Mouse (Mus musculus) frontal cortex, postnatal 36 days (tissue): ENCODE measurements around the gene Pth2.
"Not testable (repeated sequence)": the region's sequence is repeated elsewhere in the genome, so short reads cannot be mapped to it uniquely, and the experiment has no call there.

Source experiments
- DNase-seq, 2 experiments: peaks; one replicate each; pipeline ENCODE4 v3.0.0; 2022; ENCODE audit warnings: low spot score in 2 of 2

The Pth2 gene

DNA sequence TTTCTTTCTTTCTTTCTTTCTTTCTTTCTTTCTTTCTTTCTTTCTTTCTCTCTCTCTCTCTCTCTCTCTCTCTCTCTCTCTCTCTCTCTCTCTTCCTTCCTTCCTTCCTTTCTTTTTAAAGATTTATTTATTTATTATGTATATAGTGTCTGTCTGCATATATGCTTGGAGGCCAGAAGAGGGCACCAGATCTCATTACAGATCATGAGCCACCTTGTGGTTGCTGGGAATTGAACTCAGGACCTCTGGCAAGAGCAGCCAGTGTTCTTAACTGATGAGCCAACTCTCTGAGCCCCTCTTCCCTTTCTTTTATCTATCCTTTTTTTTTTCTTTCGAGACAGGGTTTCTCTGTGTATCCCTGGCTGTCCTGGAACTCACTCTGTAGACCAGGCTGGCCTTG lies 7.0 kb upstream of the Pth2 start:
- not testable (repeated sequence) for DNase-seq

DNA sequence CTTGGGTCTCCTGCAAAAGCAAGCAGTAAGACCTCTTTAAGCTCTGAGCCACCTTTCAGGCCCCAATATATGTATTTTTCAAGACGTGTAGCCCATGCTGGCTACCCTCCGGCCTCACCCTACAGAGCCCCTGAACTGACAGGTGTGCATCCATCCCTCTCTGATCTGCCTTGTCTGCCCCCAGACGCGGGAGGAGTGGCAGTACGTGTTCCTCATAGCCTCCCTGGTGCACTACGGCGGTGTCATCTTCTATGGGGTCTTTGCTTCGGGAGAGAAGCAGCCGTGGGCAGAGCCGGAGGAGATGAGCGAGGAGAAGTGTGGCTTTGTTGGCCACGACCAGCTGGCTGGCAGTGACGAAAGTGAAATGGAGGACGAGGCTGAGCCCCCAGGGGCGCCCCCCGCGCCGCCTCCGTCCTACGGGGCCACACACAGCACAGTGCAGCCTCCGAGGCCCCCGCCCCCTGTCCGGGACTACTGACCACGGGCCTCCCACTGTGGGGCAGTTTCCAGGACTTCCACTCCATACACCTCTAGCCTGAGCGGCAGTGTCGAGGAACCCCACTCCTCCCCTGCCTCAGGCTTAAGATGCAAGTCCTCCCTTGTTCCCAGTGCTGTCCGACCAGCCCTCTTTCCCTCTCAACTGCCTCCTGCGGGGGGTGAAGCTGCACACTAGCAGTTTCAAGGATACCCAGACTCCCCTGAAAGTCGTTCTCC lies 6.1 kb upstream of the Pth2 start:
- DNase-seq = no peak

DNA sequence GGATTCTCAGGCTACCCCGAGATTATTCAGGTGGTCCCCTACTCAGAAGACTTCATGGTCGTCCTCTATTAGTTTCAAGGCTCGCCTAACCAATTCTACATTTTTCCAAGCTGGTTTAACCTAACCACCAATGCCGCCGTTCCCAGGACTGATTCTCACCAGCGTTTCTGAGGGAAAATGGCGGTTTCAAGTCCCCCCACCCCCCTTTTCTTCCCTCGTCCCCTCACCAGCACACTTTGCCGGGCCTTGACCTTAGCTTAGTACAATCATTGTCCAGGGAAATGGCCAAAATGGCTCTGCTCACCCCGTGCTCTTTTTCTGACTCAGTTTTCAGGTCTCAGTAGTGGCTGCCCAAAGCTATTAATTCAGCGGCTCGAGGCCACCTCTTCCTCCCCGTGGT lies 5.4 kb upstream of the Pth2 start:
- DNase-seq = no peak

DNA sequence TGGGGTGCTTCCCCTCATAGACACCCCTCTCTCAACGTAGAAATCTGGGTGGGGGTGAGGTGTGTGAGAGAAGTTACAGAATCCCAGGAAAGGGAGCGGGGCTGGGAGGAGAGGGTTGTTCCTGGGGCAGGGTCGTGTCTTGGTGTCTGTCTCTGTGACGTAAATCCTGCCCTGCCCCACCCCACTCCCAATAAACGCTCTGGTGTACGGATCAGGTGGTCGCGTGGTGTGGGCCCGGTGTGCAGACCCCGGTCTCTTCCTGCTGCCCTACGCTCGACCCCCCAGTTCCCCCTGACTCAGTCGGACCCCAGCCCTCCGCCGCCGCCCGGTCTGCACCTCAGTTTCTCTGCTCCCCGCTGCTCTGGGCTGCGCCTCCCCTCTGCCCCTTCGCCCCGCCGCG lies 4.9 kb upstream of the Pth2 start:
- DNase-seq = no peak

DNA sequence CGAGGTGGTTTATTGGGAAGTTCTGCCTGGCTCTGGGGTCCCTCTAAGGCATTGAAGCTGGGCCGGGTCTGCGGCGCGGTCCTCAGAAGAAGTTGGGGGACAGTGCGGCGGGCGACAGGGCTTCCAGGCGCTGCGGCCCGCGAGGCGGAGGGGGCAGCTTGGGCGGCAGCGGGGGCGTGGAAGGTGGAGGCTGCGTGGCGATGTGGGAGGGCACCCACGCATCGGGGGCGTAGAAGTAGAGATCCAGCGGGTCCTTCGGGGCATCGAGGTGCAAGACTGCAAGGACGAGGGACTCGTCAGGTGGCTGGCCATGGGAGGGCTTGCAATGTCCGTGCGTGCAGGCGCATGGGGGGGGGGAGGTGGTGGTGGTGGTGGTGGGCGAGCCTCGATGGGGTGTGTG lies 4.4 kb upstream of the Pth2 start:
- no peak for DNase-seq

DNA sequence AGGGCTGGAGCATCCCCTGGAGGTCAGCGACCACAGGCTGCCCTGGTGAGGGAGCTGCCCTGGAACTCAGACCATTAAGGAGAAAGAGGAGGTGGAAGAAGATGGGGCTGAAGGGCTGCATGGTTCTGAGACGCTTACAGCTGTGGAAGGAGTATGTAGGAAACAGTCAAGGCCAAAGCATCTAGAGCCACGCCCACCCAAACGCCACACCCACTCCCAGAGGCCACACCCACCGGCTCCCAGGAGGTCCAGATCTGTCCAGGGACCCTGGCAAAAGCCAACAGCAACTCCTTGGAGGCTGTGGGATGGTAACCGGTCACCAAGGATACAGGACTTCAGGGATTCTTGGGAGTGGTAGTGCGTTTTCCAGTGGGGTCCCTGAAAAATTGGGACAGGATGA lies 2.2 kb upstream of the Pth2 start:
- DNase-seq = no peak

DNA sequence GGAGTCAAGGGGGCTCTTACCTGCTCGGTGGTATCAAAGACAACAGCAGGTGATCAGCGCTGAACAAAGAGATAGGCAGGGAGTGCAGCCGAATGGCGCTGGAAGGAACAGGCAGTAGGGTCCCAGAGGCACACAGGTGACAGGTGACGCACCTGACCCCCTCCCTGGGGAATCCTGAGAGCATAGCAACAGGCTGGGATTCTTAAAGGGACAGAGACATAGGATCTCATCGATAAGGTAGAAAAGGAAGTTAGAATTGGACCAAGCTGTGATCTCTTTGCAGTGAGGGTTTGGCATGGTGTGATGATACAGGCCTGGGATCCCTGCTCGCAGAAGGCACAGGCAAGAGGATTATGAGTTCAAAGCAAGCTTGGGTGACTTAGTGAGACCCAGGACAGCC lies 1.3 kb upstream of the Pth2 start, which contains the start of gene Gfy:
Gene Gfy (minus strand): TSS at position 101 of the 400 bp plus-strand sequence.
- DNase-seq = no peak

DNA sequence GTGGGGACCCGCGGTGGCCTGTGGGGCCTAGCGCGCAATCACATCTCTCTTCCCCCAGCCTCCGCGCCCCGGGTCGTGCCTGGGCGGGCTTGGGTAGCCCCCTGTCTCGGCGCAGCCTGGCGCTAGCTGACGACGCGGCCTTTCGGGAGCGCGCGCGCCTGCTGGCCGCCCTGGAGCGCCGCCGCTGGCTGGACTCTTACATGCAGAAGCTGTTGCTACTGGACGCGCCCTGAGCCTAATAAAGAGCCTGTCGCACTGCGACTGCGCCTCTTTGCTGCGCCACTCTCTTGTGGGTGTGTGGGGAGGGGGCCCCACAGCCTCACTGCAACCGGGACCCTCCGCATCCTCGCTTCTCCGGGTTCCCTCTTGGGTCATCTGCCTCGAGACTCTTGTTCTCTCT lies 745 bp downstream of the Pth2 start:
- DNase-seq = no peak

- DNase-seq = peak; percentile 86 to 88
Observed at GRCm38 (mm10) chr7:45182199-45182601, 1.4 kb downstream of the Pth2 start.

- no peak for DNase-seq
Observed at GRCm38 (mm10) chr7:45182606-45183005, 1.8 kb downstream of the Pth2 start.

GRCm38 (mm10) chr7:45183672-45184071 lies 2.9 kb downstream of the Pth2 start:
- no peak for DNase-seq

DNA sequence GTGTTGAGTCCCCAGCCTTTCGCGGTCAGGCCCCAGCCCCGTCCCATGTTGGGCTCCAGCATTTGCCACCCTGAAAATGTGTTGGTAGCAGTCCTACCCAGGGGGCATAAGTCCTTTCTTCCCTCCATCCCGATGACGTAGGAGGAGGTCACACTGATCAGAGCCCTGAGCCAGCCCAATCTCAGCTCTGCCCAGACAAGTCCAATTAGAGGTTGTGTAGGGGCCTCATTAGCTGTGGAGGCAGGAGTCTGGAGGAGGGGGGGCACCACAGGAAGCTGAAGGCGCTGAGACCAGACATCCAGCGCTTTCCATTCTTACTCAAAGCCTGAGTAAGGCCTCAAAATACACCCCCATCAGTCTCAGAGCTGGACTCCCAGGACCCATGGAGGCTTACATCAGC lies 5.1 kb downstream of the Pth2 start:
- no peak for DNase-seq

GRCm38 (mm10) chr7:45189600-45189999 lies 8.8 kb downstream of the Pth2 start:
- peak; percentile 64 to 74 for DNase-seq

GRCm38 (mm10) chr7:45190186-45190585 lies 9.4 kb downstream of the Pth2 start:
- DNase-seq = no peak

GRCm38 (mm10) chr7:45191161-45191560 lies 10.4 kb downstream of the Pth2 start:
- no peak for DNase-seq

GRCm38 (mm10) chr7:45191803-45192363 lies 11.1 kb downstream of the Pth2 start:
- DNase-seq = no peak

DNA sequence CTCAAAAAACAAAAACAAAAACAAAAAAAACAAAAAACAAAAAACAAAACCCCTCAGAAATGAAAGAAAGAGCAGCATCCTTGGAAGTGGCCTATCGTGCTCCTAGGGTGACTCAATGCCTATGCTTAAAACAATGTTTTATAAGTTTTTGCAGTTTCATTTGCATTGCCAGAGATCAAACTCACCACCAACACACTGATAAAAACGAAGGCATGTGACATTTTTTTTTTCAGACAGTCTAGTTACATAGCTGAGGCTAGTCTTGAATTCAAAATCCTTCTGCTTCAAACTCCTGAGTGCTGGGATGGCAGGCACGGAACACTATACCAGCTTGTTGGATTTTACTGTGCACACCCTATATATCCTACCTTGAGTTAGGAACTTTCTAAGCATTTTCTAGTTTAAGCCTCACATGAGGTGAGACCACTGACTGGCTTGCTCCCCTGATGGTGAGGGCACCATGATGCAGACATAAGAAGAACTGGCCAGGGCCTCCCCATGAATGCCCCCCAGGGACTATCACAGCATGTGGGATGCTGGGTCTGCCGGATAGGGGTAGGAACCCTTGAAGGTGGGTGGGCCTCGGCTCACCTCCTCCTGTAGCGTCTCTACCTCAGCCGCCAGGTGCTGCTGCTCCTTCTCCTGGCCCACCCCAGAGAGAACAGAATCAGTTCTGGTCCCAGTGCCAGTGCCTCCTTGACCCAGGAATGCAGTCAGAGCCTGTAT lies 12.0 kb downstream of the Pth2 start:
- no peak for DNase-seq

DNA sequence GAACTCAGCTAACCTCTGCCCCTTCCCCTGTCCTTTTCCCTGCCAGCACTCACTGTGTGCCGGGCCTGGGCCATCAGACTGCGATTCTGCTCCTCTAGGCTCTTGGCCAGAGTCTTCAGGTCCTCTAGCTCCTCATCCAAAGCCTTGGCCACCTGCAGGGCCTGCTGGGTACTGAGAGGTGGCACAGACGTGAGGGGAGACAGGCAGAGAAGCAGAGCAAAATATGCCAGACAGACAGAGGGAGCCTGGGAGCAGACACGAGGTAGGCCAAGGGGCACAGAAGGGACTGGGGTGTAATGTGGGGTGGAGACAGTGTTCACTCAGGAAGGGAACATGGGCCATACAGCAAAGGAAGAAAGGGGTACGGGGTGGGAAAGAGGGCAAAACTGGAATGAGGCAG lies 12.6 kb downstream of the Pth2 start:
- no peak for DNase-seq

DNA sequence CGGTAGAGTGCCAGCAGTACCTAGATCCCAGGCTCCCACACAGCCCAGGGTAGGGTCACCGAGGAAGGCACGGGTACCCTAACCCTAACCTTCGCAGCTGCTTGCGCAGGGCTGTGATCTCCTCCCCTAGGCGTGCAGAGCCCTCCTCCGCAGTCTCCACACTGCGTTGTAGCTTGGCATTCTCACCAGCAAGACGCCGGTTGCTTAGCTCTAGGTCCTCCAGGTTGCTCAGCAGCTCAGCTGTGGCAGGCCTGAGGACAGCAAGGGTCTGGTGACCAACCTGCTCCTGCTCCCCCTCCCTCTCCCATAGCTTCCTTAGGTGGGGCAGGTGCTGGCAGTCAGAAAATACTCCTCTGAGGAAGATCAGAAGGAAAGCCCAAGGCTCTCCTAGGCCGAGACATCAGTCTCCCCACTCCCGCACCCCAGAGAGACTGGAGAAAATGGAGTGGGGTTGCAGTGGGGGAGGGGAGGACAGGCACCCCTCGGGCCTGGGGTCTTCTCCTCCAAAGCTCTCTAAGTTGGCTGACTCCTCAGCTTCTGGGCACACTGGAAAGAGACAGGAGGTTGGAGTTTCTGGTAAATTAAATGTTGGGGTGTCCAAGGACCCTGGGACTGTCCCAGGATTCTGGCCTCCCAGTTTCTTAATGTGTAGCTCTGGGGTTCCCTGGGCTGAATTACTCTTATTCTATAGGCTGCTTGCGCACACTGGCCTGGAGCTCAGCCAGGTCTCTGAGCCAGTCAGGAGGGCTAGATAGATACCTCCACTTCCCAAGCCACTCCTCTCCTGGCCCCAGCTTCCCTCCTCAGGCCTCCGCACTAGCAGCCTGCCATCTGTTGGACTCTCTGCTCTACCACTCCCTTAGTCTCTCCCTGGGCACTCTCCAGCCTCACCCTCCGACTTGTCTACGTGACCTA lies 13.3 kb downstream of the Pth2 start:
- no peak for DNase-seq

DNA sequence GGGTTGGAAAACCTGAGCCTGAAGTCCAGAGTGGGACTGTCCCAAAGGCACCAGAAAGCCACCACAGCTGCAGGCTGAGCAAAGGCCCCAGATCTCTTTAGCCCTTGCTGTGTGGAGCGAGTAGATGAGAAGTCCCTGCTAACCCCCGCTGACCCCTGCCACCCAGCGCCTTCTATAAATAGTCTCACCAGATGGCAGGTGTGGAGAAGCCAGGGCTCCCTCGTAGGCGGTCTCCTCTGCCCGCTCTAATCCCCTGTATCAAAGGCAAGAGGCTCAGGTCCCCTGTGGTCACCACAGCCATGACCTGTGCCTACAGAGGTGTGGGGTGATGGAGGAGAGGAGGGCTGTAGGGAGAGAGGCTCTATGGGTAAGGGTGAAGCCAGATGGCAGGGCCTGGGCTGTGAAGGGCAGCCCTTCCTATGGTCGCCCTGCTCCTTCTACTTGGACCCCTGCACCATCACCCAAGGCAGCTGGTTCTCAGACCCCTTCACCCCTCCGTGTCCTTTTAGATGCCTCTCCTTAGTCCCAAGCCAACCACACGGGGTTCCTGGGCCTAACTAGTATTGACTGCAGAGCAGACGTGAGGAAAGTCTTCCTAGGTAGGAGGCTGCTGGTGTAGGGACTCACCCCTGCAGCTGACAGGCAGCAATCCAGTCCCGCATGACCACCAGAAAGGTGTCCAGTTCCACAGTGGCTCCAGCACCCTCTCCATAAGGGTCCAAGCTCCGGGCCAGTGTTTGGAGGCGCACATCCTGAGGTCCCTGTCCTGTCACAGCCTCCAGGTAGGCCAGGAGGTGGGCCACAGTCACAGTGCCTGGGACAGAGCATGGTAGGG lies 14.8 kb downstream of the Pth2 start:
- no peak for DNase-seq

GRCm38 (mm10) chr7:45196176-45196535 lies 15.4 kb downstream of the Pth2 start:
- no peak for DNase-seq
